Mouse (Mus musculus): ENCODE measurements around the gene Ap5z1.

Gene Ap5z1

DNA sequence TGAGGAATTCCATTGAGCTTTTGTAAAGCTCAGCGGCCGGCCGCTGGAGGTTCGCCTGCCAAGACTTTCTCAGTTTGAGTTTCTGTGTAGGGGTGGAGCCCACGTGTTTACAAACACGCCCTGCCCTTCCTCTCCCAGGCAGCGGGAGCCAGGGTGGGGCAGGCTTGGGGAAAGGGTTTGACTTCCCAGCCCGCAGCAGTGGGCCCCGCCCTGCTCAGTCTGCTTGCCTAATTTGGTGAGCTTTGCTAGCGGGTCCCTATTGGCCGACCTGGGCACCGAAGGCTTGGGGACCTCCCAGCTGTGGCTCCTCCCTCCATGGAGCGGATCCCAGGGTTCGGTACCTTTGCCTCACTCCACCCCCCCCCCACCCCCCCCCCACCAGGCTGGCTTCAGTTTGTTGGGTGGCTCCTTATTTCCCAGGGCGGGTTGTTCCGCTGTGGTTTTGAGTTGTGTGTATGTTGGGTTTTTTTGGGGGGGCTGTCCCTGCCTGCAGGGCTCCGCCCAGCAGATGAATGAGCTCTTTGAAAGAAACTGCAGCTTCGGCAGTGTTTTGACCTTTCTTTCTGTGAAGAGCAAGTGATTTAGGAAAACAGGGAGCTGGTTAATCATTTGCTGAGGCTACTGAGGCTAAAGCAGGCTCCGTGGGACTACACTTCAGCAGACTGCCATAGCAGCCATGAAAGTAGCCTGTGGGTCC, 23.1 kb upstream of the Ap5z1 start:
- peak; percentile 78 to 83 for DNase-seq

- peak in 1 of 2 experiments; percentile 40 for DNase-seq
Observed at GRCm38 (mm10) chr5:142441332-142442044, 22.3 kb upstream of the Ap5z1 start.

- DNase-seq, result no peak
Observed at GRCm38 (mm10) chr5:142442045-142442440, 21.7 kb upstream of the Ap5z1 start.

- DNase-seq, result no peak
Observed at GRCm38 (mm10) chr5:142443514-142443913, 20.2 kb upstream of the Ap5z1 start.

DNA sequence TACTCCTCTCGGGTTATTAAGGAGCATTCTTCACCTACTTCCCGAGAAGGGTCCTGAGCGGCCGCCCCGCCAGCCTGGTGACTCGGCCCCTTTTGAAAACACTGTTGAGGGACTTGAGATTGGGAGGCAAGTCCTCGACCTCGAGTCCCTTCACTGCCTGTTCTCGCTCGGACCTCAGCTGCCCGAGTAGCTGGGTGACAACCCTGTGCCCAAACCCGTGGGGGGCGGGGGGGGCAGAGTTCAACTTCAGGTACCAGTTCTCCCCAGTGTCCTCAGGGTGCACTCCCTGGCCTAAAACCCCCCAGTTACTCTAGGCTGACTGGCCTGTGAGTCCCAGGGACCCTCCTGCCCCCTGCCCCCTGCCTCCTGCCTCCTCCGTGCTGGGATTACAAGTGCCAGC, 19.8 kb upstream of the Ap5z1 start:
- no peak for DNase-seq

- no peak for DNase-seq
Observed at GRCm38 (mm10) chr5:142444791-142445531, 18.8 kb upstream of the Ap5z1 start.

GRCm38 (mm10) chr5:142445709-142446108, 18.0 kb upstream of the Ap5z1 start:
- DNase-seq, result no peak

- DNase-seq, result peak; percentile 83 to 92
Observed at GRCm38 (mm10) chr5:142448076-142448475, 15.7 kb upstream of the Ap5z1 start.

- no peak for DNase-seq
Observed at GRCm38 (mm10) chr5:142448623-142449022, 15.1 kb upstream of the Ap5z1 start.

DNA sequence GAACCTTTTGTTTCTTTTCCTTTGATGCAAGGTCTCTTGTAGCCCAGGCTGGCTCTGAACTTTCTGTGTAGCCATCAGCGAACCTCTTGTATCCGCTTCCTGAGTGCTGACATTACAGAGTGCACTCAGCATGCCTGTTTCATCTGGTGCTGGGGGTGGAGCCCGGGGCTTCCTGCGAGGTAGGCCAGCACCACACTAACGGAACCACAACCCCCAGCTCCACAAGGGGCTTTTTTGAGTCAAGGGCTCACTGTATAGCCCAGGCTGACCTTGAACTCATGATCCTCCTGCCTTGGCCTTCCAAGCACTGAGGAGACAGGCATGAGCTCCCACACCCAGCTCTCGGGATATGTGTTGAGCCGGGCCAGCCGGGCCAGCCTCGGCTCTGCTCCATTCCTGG, 12.9 kb upstream of the Ap5z1 start:
- DNase-seq, result no peak

DNA sequence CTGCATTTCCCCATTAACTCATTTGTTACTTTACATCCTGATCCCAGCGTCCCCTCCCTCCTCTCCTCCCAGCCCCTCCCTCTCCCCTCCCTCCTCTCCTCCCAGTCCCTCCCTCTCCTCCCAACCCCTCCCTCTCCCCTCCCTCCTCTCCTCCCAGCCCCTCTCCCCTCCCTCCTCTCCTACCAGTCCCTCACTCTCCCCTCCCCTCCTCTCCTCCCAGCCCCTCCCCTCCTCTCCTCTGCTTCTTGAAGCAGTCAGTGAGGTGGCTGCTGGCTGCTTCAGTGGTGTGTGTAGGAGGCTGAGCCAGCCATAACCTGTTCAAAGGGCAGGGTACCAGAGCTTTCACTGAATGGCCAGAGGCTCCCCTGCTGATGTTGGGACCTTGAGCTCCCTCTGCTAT, 12.0 kb upstream of the Ap5z1 start:
- DNase-seq, result no peak

GRCm38 (mm10) chr5:142453742-142454141, 10.0 kb upstream of the Ap5z1 start:
- DNase-seq, result no peak

- DNase-seq, result no peak
Observed at GRCm38 (mm10) chr5:142456318-142456717, 7.4 kb upstream of the Ap5z1 start.

- no peak for DNase-seq
Observed at GRCm38 (mm10) chr5:142457345-142457744, 6.4 kb upstream of the Ap5z1 start.

DNA sequence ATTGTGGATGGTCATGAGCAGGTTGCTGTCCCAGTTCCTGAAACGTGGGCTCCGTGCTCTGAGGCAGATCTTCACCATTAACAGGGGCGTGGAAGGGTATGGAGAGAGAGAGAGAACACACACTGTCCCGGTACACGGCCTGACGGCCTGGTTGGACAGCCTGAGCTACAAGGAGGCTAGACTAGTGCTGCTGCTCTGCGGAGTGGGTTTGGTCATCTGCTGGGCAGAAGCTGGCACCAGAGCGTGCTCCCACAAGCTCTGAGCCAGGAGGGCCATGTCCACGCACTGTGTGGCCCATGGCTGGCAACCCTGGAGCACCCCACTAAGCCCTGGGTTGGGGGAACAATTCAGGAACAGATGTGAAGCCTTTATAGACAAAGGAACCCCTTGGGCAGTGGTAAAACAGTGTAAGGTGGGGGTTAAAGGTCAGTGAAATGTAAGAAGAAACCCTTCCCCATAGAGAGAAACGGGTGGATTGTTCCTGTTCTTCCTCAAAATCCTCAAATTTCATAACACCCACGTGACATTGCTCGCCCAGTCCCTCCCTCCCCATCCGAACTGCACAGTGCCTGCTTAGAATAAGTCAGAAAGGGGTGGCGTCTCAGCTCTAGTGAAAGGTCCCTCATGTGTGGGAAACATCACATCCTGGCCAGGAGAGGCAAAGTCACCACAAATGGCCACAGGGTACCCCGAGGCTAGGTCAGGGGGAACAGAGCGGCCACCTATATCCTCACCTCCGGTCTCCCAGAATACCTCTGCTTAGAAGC, 4.8 kb upstream of the Ap5z1 start:
- no peak for DNase-seq

- no peak for DNase-seq
Observed at GRCm38 (mm10) chr5:142459834-142460233, 3.9 kb upstream of the Ap5z1 start.

DNA sequence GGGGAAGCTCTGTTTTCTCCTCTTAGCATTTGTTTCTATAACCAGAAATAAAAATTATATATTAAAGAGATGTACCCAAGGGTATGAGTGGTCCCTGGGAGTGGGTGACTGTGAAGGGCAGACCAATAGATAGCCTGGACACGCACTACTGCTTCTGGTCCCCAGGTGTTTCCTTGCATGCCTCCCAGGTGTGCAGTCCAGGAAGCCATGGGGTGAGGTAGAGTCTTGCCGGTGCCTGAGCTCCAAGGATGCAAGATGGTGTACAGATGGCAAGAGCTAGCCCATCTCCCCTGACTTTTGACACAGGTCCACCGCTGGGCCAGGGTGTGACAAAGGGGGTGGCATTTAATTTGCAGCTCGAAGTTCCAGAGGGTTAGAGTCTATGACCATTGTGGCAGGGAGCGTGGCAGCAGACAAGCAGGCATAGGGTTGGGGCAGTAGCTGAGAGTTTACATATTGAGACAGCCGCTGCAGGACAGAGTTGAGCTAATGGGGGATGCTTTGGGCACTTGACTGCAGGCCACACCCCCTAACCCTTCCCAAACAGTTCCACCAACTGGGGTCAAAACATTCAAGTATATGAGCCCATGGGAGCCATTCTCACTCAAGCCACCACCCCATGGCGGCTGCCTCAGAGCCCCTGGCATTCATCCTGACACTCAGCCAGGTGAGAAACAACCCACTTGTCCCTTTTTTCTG, 1.7 kb upstream of the Ap5z1 start:
- no peak for DNase-seq

GRCm38 (mm10) chr5:142462641-142462948, 1.1 kb upstream of the Ap5z1 start:
- DNase-seq, result no peak

DNA sequence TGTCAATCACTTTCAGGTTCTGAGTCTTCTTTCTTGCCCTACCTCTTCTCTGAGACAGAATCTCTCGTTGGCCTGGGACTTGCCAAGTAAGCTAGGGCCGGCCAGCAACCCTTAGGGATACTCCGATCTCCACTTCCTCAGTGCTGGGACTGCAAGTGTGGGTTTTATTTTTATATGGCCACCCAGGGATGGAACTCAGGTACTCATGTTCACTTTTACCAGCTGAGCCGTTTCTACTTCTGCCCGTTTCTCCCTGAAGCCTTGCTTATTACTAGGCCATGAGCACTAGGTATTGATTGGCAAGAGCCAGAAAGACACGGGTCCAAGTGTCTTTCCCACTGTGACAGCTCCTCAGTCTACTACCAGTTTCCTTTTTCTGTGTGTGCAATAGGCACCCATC, 733 bp upstream of the Ap5z1 start:
- no peak for DNase-seq

GRCm38 (mm10) chr5:142468375-142468774, 4.6 kb downstream of the Ap5z1 start:
- DNase-seq, result no peak

- no peak for DNase-seq
Observed at GRCm38 (mm10) chr5:142469796-142470195, 6.1 kb downstream of the Ap5z1 start.

DNA sequence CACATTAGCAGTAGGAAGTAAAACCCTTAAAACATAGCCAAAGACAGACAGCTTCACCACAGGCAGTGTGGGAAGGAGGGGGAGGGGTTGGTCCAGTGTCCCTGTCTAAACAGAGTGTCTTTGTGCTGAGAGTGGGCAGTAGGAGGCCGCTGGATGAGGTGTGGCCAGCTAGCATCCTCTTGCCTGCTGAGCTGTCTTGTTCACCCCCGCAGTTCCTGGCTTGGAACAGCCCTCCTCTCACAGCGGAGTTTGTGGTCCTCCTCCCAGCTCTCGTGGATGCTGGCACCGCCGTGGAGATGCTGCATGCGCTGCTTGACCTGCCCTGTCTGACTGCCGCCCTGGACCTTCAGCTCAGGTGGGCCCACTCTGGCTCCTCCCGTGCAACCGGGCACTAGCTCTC, 10.0 kb downstream of the Ap5z1 start:
- DNase-seq, result no peak

DNA sequence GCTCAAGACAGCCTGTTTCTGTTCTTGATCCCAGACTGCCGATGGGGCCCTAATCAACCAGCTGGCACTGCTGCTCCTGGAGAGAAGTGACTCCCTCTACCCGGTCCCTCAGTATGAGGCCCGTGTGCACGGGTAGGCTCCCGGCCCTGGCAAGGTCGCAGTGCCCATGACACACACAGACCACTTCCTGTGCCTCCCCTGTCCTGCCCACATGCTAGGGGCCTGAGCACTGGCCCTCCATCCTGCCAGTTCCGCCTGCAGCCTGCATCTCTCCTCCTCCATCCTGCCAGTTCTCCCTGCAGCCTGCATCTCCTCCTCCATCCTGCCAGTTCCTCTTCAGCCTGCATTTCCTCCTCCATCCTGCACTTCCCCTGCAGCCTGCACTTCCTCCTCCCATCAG, 11.9 kb downstream of the Ap5z1 start:
- DNase-seq, result no peak
